In genomic region chr17:10496066-10496465, GRCm38 (mm10) we compare ENCODE assay signal across 18 mouse cellular contexts.
DNase-seq lines count a peak whose midpoint lies in the region; ATAC-seq lines count a peak whose summit lies in the region.
"Had no signal": no experiment of that assay in that cellular context is flagged by ENCODE, and none has a peak within 500 bp of the region (broad histone marks: within the 10 kb centered on the region; RNA-seq: fewer than 3 reads in every experiment).

No protein-coding gene starts in this region.

- no peaks in the 10 kb centered on the region for H3K36me3 ChIP-seq in hindbrain, embryonic 10.5 days
- no peaks in the 10 kb centered on the region for H3K36me3 ChIP-seq in hindbrain, embryonic 13.5 days
- H3K36me3 ChIP-seq in limb, embryonic 10.5 days, result no peaks in the 10 kb centered on the region
- H3K36me3 ChIP-seq: embryonic facial prominence, embryonic 13.5 days; midbrain, embryonic 12.5 days; neural tube, embryonic 15.5 days had no signal

- no peak for ATAC-seq in hindbrain, embryonic 13.5 days (ENCODE audit: low FRiP score)
- ATAC-seq: forebrain, embryonic 16.5 days; hindbrain, embryonic 16.5 days; intestine, postnatal 0 days had no signal

- WGBS in hindbrain, embryonic 10.5 days, result 89% methylated on average over 8 of the region's 8 CpGs
- WGBS in hindbrain, embryonic 13.5 days, result 77% methylated on average over 8 of the region's 8 CpGs
- WGBS in limb, embryonic 10.5 days, result 91% methylated on average over 8 of the region's 8 CpGs

- DNase-seq in adrenal gland, adult 2 months, result peak; percentile 21
- DNase-seq in adrenal gland, postnatal 4 days (ENCODE audit: low spot score in 2 of 2), result no peak
- no peak for DNase-seq in hindbrain, embryonic 10.5 days (ENCODE audit: low spot score)
- peak; percentile 6 for DNase-seq in lung, postnatal 10 days
- no peak for DNase-seq in lung, postnatal 14 days
- no peak for DNase-seq in limb, embryonic 10.5 days (ENCODE audit: low spot score)
- no peak for DNase-seq in embryo, embryonic 11 days
- DNase-seq: cerebellum, adult 11-12 months; heart, postnatal 10 days; thymus, postnatal 36 days had no signal

- peak overlapping the region; percentile 19 for H3K27ac ChIP-seq in hindbrain, embryonic 10.5 days
- no peak overlapping the region for H3K27ac ChIP-seq in hindbrain, embryonic 13.5 days
- peak overlapping the region; percentile 61; the same call in 1 of the 2 replicates for H3K27ac ChIP-seq in limb, embryonic 10.5 days
- H3K27ac ChIP-seq: embryonic facial prominence, embryonic 13.5 days; macrophage; midbrain, embryonic 12.5 days; neural tube, embryonic 15.5 days had no signal

- H3K27me3 ChIP-seq in hindbrain, embryonic 10.5 days (ENCODE audit: insufficient read depth, poor library complexity, severe bottlenecking), result no peaks in the 10 kb centered on the region
- no peaks in the 10 kb centered on the region for H3K27me3 ChIP-seq in hindbrain, embryonic 13.5 days
- no peaks in the 10 kb centered on the region for H3K27me3 ChIP-seq in limb, embryonic 10.5 days (ENCODE audit: low read depth, poor library complexity, severe bottlenecking)
- H3K27me3 ChIP-seq: embryonic facial prominence, embryonic 13.5 days; midbrain, embryonic 12.5 days; neural tube, embryonic 15.5 days had no signal

- no peaks in the 10 kb centered on the region for H3K9me3 ChIP-seq in hindbrain, embryonic 10.5 days
- H3K9me3 ChIP-seq in hindbrain, embryonic 13.5 days, result no peaks in the 10 kb centered on the region
- no peaks in the 10 kb centered on the region for H3K9me3 ChIP-seq in limb, embryonic 10.5 days (replicated peaks)
- H3K9me3 ChIP-seq: embryonic facial prominence, embryonic 13.5 days; midbrain, embryonic 12.5 days; neural tube, embryonic 15.5 days had no signal

- no peak overlapping the region for H3K9ac ChIP-seq in hindbrain, embryonic 13.5 days
- H3K9ac ChIP-seq: embryonic facial prominence, embryonic 13.5 days; midbrain, embryonic 12.5 days; neural tube, embryonic 15.5 days had no signal

- H3K4me1 ChIP-seq in hindbrain, embryonic 10.5 days (replicated peaks), result peaks cover 62% of the 10 kb centered on the region
- H3K4me1 ChIP-seq in hindbrain, embryonic 13.5 days (replicated peaks), result peaks cover 35% of the 10 kb centered on the region
- peaks cover 38% of the 10 kb centered on the region for H3K4me1 ChIP-seq in limb, embryonic 10.5 days

- no peak overlapping the region for H3K4me3 ChIP-seq in hindbrain, embryonic 10.5 days
- H3K4me3 ChIP-seq in hindbrain, embryonic 13.5 days, result no peak overlapping the region
- no peak overlapping the region for H3K4me3 ChIP-seq in limb, embryonic 10.5 days
- H3K4me3 ChIP-seq: embryonic facial prominence, embryonic 13.5 days; midbrain, embryonic 12.5 days; neural tube, embryonic 15.5 days had no signal

- H3K4me2 ChIP-seq in hindbrain, embryonic 13.5 days, result no peak overlapping the region
- H3K4me2 ChIP-seq: embryonic facial prominence, embryonic 13.5 days; midbrain, embryonic 12.5 days; neural tube, embryonic 15.5 days had no signal

Comparison
In these comparisons a context has a peak if more than half of its experiments do, and no peak if none do; other contexts are left out.
1. DNase-seq: peak in adrenal gland, adult 2 months (single experiment) and lung, postnatal 10 days (single experiment); none in adrenal gland, postnatal 4 days (0 of 2), hindbrain, embryonic 10.5 days (single experiment), lung, postnatal 14 days (single experiment), limb, embryonic 10.5 days (single experiment) and embryo, embryonic 11 days (single experiment).